Mouse (Mus musculus) small intestine, adult 2 months (tissue): ENCODE results near the gene Mapk14. TPM values are rescaled to one million over a fixed set of nuclear protein-coding genes. Genes with fewer than 3 reads are reported as not detected.

Experiments
- H3K27ac ChIP-seq: fragments of 200-500 bp; 2 replicates; pipeline ENCODE4 v1.5.1; 2012; ENCODE audit warnings: low read depth, low read length, control low read depth, inconsistent platforms; ENCODE audit not compliant: insufficient read depth
- H3K27me3 ChIP-seq: fragments of 200-500 bp; 2 replicates; pipeline ENCODE4 v1.6.1; 2012; ENCODE audit warnings: mild to moderate bottlenecking, moderate library complexity, low read length, inconsistent platforms; ENCODE audit not compliant: control insufficient read depth, insufficient read depth
- H3K36me3 ChIP-seq: fragments of 200-500 bp; 2 replicates; pipeline ENCODE4 v1.6.1; 2012; ENCODE audit warnings: mild to moderate bottlenecking, low read length, control low read depth, inconsistent platforms; ENCODE audit not compliant: control insufficient read depth, insufficient read depth
- H3K4me1 ChIP-seq: fragments of 200-500 bp; 2 replicates; pipeline ENCODE4 v1.6.1; 2012; ENCODE audit warnings: low read length, inconsistent platforms, mixed read lengths; ENCODE audit not compliant: control insufficient read depth, insufficient read depth, insufficient read length
- H3K4me3 ChIP-seq: fragments of 200-500 bp; 2 replicates; pipeline ENCODE4 v1.5.1; 2012; ENCODE audit warnings: low read depth, mild to moderate bottlenecking, control low read depth, inconsistent platforms, low read length, moderate library complexity
- CTCF ChIP-seq: fragments of 200-500 bp; IDR thresholded peaks from 2 replicates; pipeline ENCODE4 v1.5.1; 2012; ENCODE audit warnings: low read depth, mild to moderate bottlenecking, control low read depth, inconsistent platforms, low read length, moderate library complexity, mixed read lengths; ENCODE audit not compliant: insufficient replicate concordance, insufficient read length; ENCODE audit errors: extremely low read depth
- POLR2A ChIP-seq: fragments of 200-500 bp; IDR thresholded peaks from 2 replicates; pipeline ENCODE4 v1.6.1; 2012; ENCODE audit warnings: low read depth, mild to moderate bottlenecking, control low read depth, inconsistent platforms, low read length, moderate library complexity
- WGBS: fragments of 180-500 bp; shearing (Covaris S2); methylation state at CpG from one replicate; pipeline ENCODE4 v1.1.7; 2018; 5-methylcytosine and 5-hydroxymethylcytosine counted together
- polyA plus RNA-seq: library from polyadenylated mRNA; depleted of rRNA; stranded (reverse); fragments of >200 nt; gene quantifications from 2 replicates; pipeline ENCODE4 v1.2.3, GENCODE M21; 2012

Mapk14 gene
- polyA plus RNA-seq, 1 experiment: 47.8 TPM

- peaks cover 16% of the 10 kb centered on the region for H3K4me1 ChIP-seq
- peak overlapping the region; percentile 90 for H3K4me3 ChIP-seq
- H3K36me3 ChIP-seq: peaks cover 1% of the 10 kb centered on the region; the same call in 1 of the 2 replicates
- WGBS: under 1% methylated on average over 18 of the region's 18 CpGs
- no peak for TF ChIP-seq POLR2A
- TF ChIP-seq CTCF: no peak
- no peaks in the 10 kb centered on the region for H3K27me3 ChIP-seq
- peak overlapping the region; percentile 79 for H3K27ac ChIP-seq
Measured at GRCm38 (mm10) chr17:28692341-28692710, 1.2 kb downstream of the Mapk14 start.

- Histone ChIP-seq H3K4me3 (no peak overlapping the region), H3K36me3 (peaks cover 1% of the 10 kb centered on the region; the same call in 1 of the 2 replicates), H3K4me1 (peaks cover 22% of the 10 kb centered on the region), H3K27me3 (no peaks in the 10 kb centered on the region), H3K27ac (peak overlapping the region; percentile 18; the same call in 1 of the 2 replicates)
- 4% methylated on average over 3 of the region's 3 CpGs for WGBS
- no peak for TF ChIP-seq POLR2A
- TF ChIP-seq CTCF: no peak
Measured at GRCm38 (mm10) chr17:28693086-28693485, 2.0 kb downstream of the Mapk14 start.

DNA sequence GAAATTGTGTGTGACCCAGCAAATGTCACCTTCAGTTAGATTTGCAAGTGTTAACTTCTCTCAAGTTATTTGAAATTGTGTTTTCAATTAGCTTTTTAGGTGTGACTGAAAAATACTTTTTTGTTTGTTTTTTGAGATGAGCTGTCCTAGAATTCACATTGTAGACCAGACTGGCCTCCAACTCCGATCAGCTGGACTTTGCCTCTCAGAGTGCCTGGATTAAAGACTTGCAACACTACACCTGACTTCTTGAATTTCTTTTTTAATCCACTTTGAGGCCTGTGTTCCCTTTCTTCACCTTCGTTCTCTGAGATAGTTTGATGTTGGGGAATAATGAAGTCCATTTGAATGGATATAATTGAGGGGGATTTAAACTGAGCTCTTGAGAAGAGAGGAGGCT, 2.9 kb downstream of the Mapk14 start:
- Histone ChIP-seq H3K27ac (no peak overlapping the region), H3K4me1 (peaks cover 27% of the 10 kb centered on the region), H3K36me3 (peaks cover 1% of the 10 kb centered on the region; the same call in 1 of the 2 replicates), H3K27me3 (no peaks in the 10 kb centered on the region), H3K4me3 (no peak overlapping the region)
- WGBS: 39% methylated on average over 2 of the region's 2 CpGs
- TF ChIP-seq POLR2A: no peak
- TF ChIP-seq CTCF: no peak

DNA sequence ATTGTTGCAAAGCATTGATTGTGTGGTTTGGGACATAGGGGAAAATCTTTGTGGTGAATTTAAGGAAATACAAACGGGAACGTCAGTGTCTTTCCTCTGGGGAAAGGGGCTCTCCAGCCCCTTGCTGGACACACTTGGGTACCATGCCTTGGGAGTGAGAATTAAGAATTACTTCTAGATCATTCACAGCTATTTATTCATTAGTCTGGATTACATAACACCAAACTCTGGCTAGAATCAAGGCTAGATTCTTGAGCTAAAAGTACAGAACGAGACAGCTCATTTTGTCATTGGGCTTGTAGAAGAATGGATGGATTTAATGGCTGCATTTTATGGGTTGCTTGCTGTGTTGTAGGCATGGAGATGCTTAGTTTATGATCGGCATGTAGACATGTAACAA, 3.7 kb downstream of the Mapk14 start:
- Histone ChIP-seq H3K27me3 (no peaks in the 10 kb centered on the region), H3K4me1 (peaks cover 28% of the 10 kb centered on the region), H3K27ac (no peak overlapping the region), H3K4me3 (no peak overlapping the region), H3K36me3 (peaks cover 1% of the 10 kb centered on the region; the same call in 1 of the 2 replicates)
- TF ChIP-seq POLR2A (no peak), CTCF (no peak)
- WGBS: 77% methylated on average over 4 of the region's 4 CpGs

DNA sequence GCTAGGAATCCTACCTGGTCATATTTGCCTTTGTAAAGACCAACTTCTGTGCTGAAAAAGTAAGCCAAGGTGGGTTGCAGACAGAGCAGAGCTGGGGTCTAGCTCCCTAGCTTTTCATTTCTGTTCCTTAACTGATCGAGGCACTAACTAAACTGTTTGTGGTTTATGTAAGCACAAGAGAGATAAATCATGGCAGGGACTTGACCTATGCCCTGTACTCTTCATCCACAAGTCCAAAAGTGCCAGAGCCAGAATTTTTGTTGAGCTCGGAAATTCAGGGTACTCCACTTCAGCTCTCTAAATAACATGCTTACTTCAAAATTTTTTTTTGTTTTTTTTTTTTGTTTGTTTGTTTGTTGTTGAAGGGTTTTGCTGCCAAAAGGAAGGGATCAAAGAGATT, 5.5 kb downstream of the Mapk14 start:
- Histone ChIP-seq H3K27me3 (no peaks in the 10 kb centered on the region), H3K4me1 (peaks cover 27% of the 10 kb centered on the region), H3K4me3 (no peak overlapping the region), H3K36me3 (peaks cover 1% of the 10 kb centered on the region; the same call in 1 of the 2 replicates), H3K27ac (peak overlapping the region; percentile 77)
- TF ChIP-seq POLR2A (no peak), CTCF (no peak)
- WGBS: 3% methylated on average over 2 of the region's 2 CpGs

- peaks cover 30% of the 10 kb centered on the region for H3K4me1 ChIP-seq
- H3K4me3 ChIP-seq: no peak overlapping the region
- H3K27me3 ChIP-seq: no peaks in the 10 kb centered on the region
- WGBS: 32% methylated on average over 13 of the region's 13 CpGs
- TF ChIP-seq POLR2A: no peak
- TF ChIP-seq CTCF: no peak
- H3K36me3 ChIP-seq: peaks cover 1% of the 10 kb centered on the region; the same call in 1 of the 2 replicates
- H3K27ac ChIP-seq: peak overlapping the region; percentile 44
Measured at GRCm38 (mm10) chr17:28697290-28698195, 6.4 kb downstream of the Mapk14 start.

GRCm38 (mm10) chr17:28698245-28698644, 7.1 kb downstream of the Mapk14 start:
- WGBS: 25% methylated on average over 4 of the region's 4 CpGs
- TF ChIP-seq POLR2A (no peak), CTCF (no peak)

DNA sequence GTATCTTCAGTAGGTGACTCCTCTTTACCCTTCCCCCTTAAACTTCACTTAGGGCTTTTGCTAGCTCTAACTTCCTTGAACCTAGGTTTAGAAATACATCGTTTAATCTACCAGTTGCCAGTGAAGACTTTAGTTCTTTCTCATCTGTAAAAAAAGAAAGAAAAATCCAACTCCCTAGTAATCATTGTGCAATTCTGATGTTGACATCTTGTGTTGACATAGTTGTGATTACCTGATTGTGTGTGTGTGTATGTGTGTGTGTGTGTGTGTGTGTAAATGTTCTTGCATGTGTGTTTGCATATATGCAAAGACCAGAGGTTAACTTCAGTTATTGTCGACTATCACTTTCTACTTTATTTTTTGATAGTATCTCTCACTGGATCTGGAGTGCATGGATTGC, 7.5 kb downstream of the Mapk14 start:
- TF ChIP-seq POLR2A: no peak
- TF ChIP-seq CTCF: no peak
- Histone ChIP-seq H3K36me3 (peaks cover 1% of the 10 kb centered on the region; the same call in 1 of the 2 replicates), H3K27ac (no peak overlapping the region), H3K4me1 (peaks cover 29% of the 10 kb centered on the region), H3K4me3 (no peak overlapping the region), H3K27me3 (no peaks in the 10 kb centered on the region)
- 19% methylated on average over 2 of the region's 2 CpGs for WGBS

More at GRCm38 (mm10) chr17:28698245-28698644, 7.1 kb downstream of the Mapk14 start:
- Histone ChIP-seq H3K4me3 (no peak overlapping the region), H3K4me1 (peaks cover 30% of the 10 kb centered on the region), H3K36me3 (peaks cover 1% of the 10 kb centered on the region; the same call in 1 of the 2 replicates), H3K27me3 (no peaks in the 10 kb centered on the region), H3K27ac (peak overlapping the region; percentile 44; the same call in 1 of the 2 replicates)
